Mouse (Mus musculus) layer of hippocampus, adult 9-10 months (tissue): ENCODE measurements at regions not wholly inside any gene's neighbourhood (a gene's known extent, or its start where the extent isn't known, plus 50 kb on each side); places are given as distances from the start of the nearest gene placed in this dataset.

Source experiments
- DNase-seq: peaks from one replicate; pipeline ENCODE4 v3.0.0; 2022; ENCODE audit warnings: low spot score

DNA sequence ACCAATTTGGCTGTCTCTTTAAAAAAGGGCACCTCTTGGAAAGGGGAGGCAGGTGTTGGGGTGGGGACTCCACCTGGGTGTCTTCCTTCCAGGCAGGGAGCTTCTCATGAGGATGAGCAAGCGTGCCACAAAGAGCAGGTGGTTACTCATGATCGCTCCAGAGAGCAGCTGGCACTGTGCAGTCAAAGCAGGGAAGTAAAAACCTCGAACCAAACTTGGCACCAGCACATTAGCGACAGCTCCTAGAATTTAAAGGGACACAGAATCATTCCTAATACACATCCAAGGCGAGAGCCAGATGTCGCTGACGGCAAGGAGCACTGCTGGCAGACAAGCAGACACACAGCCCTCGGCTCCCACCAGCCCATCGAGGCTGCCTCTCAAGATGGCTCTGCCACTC is 70.4 kb downstream of the Irx5 start:
- DNase-seq, result peak; percentile 17

DNA sequence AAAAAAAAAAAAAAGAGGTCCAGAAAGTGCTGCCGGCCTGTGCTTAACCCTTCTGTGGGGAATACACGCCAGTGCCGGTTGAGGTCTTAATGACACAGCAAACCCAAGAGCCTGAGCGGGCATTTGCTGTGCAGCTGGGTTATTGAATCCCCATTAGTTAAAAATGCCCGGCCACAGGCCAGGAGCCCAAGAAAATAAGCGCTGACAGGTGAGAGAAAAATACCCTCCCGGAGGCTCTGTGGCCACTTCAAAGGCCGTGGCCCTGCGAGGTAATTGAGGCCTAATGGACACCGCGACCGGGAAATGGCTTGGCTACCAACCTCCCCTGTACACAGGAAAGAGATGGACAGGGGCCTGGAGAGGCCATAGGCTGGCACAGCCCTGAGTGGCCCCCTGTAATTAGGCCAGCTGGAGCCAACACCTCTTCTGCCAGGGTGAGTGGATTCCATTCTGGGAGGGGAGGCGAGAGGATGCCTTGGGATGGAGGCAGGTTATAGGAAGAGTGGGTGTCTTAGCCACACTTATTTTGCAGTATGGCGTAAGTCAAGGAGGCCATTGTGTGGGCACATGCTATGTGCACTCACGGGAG is 79.7 kb downstream of the Irx5 start:
- no peak for DNase-seq

DNA sequence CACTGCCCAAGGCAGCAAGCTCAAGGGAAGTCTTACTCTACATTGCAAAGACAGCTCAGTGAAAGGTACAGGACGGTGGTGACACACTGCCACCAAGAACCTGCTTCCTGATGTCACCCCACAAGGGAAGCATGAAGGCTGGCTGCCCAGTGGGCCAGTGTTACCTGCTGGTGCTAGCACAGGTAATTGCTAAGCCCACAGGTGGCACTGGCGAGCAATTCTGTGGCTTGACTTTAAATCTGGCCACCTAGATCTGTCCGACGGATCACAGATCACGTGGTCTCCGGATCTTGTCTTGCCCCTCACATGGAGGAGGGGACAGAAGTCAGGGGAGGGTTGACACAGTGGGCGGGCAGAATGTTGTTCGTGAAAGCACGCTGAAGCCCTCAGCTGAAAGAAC is 80.9 kb downstream of the Irx5 start:
- DNase-seq, result no peak

- no peak for DNase-seq
Measured at GRCm38 (mm10) chr8:92439713-92440436, 82.5 kb downstream of the Irx5 start.

GRCm38 (mm10) chr8:92442086-92442485 is 84.7 kb downstream of the Irx5 start:
- DNase-seq, result no peak

- no peak for DNase-seq
Measured at GRCm38 (mm10) chr8:92459291-92459690, 101.9 kb downstream of the Irx5 start.

GRCm38 (mm10) chr8:92460129-92460953 is 102.9 kb downstream of the Irx5 start:
- no peak for DNase-seq

- DNase-seq, result no peak
Measured at GRCm38 (mm10) chr8:92469141-92470000, 111.9 kb downstream of the Irx5 start.

- DNase-seq, result no peak
Measured at GRCm38 (mm10) chr8:92472257-92472656, 114.8 kb downstream of the Irx5 start.

GRCm38 (mm10) chr8:92472817-92473216 is 115.4 kb downstream of the Irx5 start:
- DNase-seq, result no peak

DNA sequence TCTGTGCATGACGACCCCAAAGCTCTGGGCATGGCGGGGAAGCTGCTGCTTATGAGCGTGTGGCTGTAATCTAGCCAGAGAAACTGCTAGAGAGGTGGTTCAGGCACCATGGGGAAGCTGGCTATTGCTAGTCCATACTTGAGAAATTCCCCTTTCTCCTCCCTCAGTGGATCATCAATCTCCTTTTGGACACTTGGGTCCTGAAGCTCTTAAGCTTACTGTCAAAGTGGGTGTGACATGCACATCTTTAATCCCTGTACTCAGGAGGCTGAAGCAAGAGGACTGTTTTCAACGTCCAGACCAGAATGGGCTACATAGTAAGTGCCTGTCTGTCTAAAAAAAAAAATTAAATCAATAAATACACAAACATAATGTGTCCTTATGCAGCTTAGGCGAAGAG is 125.0 kb downstream of the Irx5 start:
- no peak for DNase-seq

- no peak for DNase-seq
Measured at GRCm38 (mm10) chr8:92483055-92483765, 125.8 kb downstream of the Irx5 start.

DNA sequence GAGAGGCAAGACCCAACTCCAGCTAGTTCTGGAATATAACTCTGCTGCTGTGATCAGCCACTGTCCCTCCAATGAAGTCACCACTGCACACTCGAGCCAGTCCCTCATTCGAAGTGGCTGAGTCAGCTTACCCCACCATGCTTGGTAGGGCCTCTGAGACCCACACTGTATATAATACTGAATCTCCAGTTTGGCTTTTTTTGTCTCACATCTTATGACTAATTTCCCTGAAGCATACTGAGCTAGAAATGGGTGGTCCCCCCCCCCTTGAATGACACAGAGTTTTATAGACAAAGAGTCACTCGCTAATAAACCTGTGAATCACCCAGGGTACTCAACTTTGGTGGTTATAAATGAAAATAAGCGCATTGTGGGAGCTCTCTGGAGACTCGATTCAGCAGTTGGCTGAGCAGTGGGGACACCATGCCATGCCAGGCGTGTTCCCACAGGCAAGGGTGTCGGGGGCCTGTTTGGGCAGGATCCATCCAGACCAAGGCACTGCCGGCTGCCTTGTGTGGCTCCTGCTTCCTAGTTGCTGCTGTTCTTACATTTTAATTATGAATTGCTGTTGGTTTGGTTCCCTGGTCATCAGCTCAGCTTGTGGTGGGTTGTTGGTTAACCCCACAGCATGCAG is 131.2 kb downstream of the Irx5 start:
- no peak for DNase-seq

GRCm38 (mm10) chr8:92491533-92491932 is 134.1 kb downstream of the Irx5 start:
- no peak for DNase-seq

DNA sequence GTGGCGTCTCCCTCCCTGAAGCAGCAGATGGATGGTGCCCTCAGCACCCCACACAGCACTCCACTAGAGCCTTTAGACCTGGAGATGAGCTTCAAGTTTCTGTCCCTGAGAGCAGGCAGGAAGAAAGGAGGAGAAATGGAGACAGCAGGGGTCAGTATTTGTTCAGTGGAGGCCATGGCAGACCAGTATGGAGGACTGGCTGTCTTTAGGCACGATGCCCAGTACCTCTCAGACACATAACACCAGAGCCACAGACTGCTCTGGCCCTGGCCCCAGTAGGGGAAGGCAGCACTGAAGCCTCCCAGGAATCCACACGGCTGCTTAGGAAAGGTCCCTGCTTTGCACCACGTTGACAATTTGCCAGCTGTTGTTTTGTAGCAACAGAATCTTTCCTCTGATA is 136.0 kb downstream of the Irx5 start:
- no peak for DNase-seq

DNA sequence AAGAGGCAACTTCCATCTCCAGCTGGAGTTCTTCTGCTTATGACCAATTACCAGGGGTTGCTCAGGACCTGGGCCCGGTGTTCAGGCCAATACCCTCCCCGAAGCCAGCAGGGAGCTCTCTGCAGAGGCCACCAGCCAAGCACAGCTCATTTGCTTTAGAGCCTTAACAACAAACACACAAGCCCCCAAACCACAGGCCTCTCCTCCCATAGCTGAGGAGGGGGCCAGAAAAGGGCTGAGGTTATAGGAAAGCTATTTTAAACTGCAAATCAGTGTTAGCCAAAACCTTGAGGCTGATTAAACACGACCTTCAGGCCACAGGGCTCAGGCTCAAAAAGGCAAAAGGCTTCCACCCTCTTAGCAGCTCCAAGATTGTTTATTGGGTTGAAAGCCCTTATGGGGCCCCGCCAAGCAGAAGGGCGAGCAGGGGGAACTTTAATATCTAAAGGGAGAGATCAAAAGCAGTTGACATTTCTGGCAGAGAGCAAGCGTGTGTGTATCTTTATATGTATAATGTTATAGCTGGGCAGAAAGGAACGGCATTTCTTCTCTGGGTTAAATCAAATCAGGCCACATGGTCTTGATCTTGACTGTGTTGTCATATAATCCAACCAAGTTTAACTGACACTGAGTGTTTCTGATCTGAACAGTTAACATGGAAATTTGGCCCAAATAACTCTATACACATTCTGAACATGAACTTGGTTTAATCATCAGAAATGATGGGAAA is 148.3 kb downstream of the Irx5 start:
- DNase-seq, result no peak

DNA sequence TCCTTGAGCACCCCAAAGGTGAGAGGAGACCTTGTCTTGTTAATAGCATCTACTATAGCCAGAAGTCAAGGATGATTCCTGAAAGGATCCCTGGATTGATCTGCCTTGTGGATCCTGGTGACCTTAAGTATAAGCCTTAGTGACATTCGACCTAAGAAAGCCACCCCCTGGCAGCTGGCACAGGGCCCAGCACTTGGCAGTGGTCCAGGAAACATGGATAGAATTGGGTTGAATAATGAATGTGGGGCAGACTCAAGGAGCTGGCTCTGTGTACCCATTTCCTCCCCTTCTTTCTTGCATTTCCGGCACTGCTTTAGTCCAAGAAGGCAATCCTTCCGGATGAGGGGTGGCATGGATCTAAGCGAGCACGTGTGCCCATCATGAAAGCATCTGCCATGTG is 149.0 kb downstream of the Irx5 start:
- no peak for DNase-seq

DNA sequence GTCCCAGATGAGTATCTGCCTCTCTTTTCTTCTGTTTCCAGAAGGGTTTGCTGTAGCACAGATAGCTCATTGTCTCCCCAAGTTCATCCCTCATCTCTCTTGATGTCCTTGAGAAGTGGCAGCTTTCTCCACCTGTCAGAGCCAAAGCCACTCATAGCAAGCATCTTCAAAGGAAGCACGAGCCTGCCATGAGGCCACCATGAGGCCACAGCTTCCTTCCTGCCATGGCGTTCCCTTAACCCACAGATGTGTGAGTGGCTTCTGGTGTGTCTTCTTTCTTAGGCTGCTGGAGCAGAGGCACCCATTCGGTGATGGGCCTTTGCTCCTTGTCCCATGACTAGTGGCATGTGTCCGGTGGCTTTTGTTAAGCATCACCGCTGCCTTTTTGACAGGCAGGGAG is 149.5 kb downstream of the Irx5 start:
- no peak for DNase-seq

GRCm38 (mm10) chr8:92515385-92515784 is 158.0 kb downstream of the Irx5 start:
- no peak for DNase-seq

DNA sequence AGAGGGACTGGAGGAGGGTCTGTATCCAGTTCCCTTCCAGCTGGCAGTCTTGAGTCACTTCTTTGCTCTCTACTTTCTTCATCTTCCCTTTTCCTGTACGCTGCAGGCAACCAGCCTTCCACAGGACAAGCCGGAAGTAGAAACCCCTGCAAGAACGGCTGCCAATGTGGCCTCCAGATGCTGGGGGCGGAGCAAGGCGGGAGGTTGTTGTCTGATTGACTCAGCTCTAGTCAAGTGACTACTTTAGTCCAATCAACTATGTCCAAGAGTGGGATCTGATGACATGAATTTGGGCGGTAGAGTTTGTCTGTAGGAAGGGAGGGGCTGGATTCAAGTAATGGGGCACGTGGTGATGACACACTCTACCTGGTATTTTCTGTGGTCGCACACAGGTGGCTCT is 156.1 kb upstream of the Irx6 start:
- DNase-seq, result no peak
